Mouse (Mus musculus) liver, embryonic 15.5 days (tissue): Measurements from ENCODE around the gene Nudt1. TPM values are rescaled to one million over a fixed set of nuclear protein-coding genes. Genes with fewer than 3 reads are reported as not detected.
A peak's percentile ranks its signal among the peaks of the same experiment; 100 is the strongest.

Source experiments
- ATAC-seq: fragments of 200-750 bp; cut with Nextera tagmentation; 2 replicates; pipeline ENCODE4 v1.8.0; 2017; ENCODE audit warnings: moderate number of reproducible peaks, mild to moderate bottlenecking, moderate library complexity; ENCODE audit not compliant: insufficient read depth
- H3K27ac ChIP-seq: fragments of 300-500 bp; sonication (generic); replicated peaks from 2 replicates; pipeline ENCODE4 v1.5.1; 2015; ENCODE audit warnings: mild to moderate bottlenecking, inconsistent platforms
- H3K27me3 ChIP-seq: fragments of 300-500 bp; sonication (generic); 2 replicates; pipeline ENCODE4 v1.6.1; 2015; ENCODE audit warnings: mild to moderate bottlenecking, inconsistent platforms
- H3K36me3 ChIP-seq: fragments of 300-500 bp; sonication (generic); replicated peaks from 2 replicates; pipeline ENCODE4 v1.6.1; 2015; ENCODE audit warnings: moderate library complexity, mild to moderate bottlenecking, inconsistent platforms
- H3K4me1 ChIP-seq: fragments of 300-500 bp; sonication (generic); replicated peaks from 2 replicates; pipeline ENCODE4 v1.6.1; 2015; ENCODE audit warnings: inconsistent platforms
- H3K4me2 ChIP-seq: fragments of 300-500 bp; sonication (generic); 2 replicates; pipeline ENCODE4 v1.6.1; 2015; ENCODE audit warnings: moderate library complexity, mild to moderate bottlenecking, inconsistent platforms
- H3K4me3 ChIP-seq: fragments of 300-500 bp; sonication (generic); replicated peaks from 2 replicates; pipeline ENCODE4 v1.5.1; 2015; ENCODE audit warnings: mild to moderate bottlenecking, inconsistent platforms
- H3K9ac ChIP-seq: fragments of 300-500 bp; sonication (generic); 2 replicates; pipeline ENCODE4 v1.6.1; 2015; ENCODE audit warnings: moderate library complexity, mild to moderate bottlenecking, inconsistent platforms
- H3K9me3 ChIP-seq: fragments of 300-500 bp; sonication (generic); replicated peaks from 2 replicates; pipeline ENCODE4 v1.6.1; 2016; ENCODE audit warnings: inconsistent platforms
- WGBS: fragments of 180-500 bp; shearing (Covaris S2); methylation state at CpG from one replicate; pipeline ENCODE4 v1.1.7; 2015; ENCODE audit warnings: mixed read lengths; ENCODE audit not compliant: insufficient replicate concordance; 5-methylcytosine and 5-hydroxymethylcytosine counted together
- polyA plus RNA-seq: library from polyadenylated mRNA; unstranded; fragments of >200 nt; fragmentation: Nextera tagmentation; extraction: Ambion mirVana; gene quantifications from 2 replicates; pipeline ENCODE4 v1.2.1, GENCODE M21; 2015

Gene Nudt1
- 22.1 and 22.8 TPM in 2 replicates for polyA plus RNA-seq

GRCm38 (mm10) chr5:140321042-140321755 lies at the start of gene Nudt1, which contains the start of gene Mad1l1:
Gene Nudt1 (plus strand): TSS chr5:140321656.
Gene Mad1l1 (minus strand): TSS chr5:140321552.
- Histone ChIP-seq H3K9ac (peak within 1 kb of the TSS; percentile 97), H3K9me3 (no peaks in the 10 kb centered on the region), H3K4me3 (peak within 1 kb of the TSS; percentile 91), H3K36me3 (0 out of 2 replicates have a peak, but pooled peaks cover 5% of the 10 kb centered on the region), H3K4me1 (peaks cover 52% of the 10 kb centered on the region), H3K27ac (peak within 1 kb of the TSS; percentile 88), H3K4me2 (peak within 1 kb of the TSS; percentile 85), H3K27me3 (no peaks in the 10 kb centered on the region)
- WGBS, result under 1% methylated on average over 60 of the region's 60 CpGs
- peak; percentile 92 for ATAC-seq

- Histone ChIP-seq H3K36me3 (peaks cover 35% of the 10 kb centered on the region), H3K27ac (no peak overlapping the region), H3K9ac (no peak overlapping the region), H3K4me1 (no peaks in the 10 kb centered on the region), H3K9me3 (no peaks in the 10 kb centered on the region), H3K4me2 (no peak overlapping the region), H3K4me3 (no peak overlapping the region), H3K27me3 (no peaks in the 10 kb centered on the region)
- no peak for ATAC-seq
- 74% methylated on average over 6 of the region's 6 CpGs for WGBS
These were observed 44.7 kb upstream of the Nudt1 start for GRCm38 (mm10) chr5:140276779-140277178.

- Histone ChIP-seq H3K36me3 (peaks cover 35% of the 10 kb centered on the region), H3K9ac (no peak overlapping the region), H3K27me3 (no peaks in the 10 kb centered on the region), H3K4me3 (no peak overlapping the region), H3K27ac (no peak overlapping the region), H3K4me2 (no peak overlapping the region), H3K4me1 (no peaks in the 10 kb centered on the region), H3K9me3 (no peaks in the 10 kb centered on the region)
- no peak for ATAC-seq
- 72% methylated on average over 9 of the region's 9 CpGs for WGBS
These were observed 41.3 kb upstream of the Nudt1 start for GRCm38 (mm10) chr5:140280205-140280604.

- H3K36me3 ChIP-seq, result peaks cover 39% of the 10 kb centered on the region
These were observed 39.1 kb upstream of the Nudt1 start for GRCm38 (mm10) chr5:140282376-140282775.

GRCm38 (mm10) chr5:140282900-140283299 lies 38.6 kb upstream of the Nudt1 start:
- H3K36me3 ChIP-seq, result peaks cover 41% of the 10 kb centered on the region
- 80% methylated on average over 3 of the region's 3 CpGs for WGBS
- H3K27me3 ChIP-seq, result no peaks in the 10 kb centered on the region
- H3K9ac ChIP-seq, result no peak overlapping the region
- no peak for ATAC-seq
- H3K27ac ChIP-seq, result no peak overlapping the region
- no peaks in the 10 kb centered on the region for H3K4me1 ChIP-seq
- no peaks in the 10 kb centered on the region for H3K9me3 ChIP-seq
- H3K4me2 ChIP-seq, result no peak overlapping the region
- no peak overlapping the region for H3K4me3 ChIP-seq

More at GRCm38 (mm10) chr5:140282376-140282775, 39.1 kb upstream of the Nudt1 start:
- H3K9ac ChIP-seq, result no peak overlapping the region
- H3K4me3 ChIP-seq, result no peak overlapping the region
- no peaks in the 10 kb centered on the region for H3K27me3 ChIP-seq
- H3K4me1 ChIP-seq, result no peaks in the 10 kb centered on the region
- no peak overlapping the region for H3K4me2 ChIP-seq
- 75% methylated on average over 8 of the region's 8 CpGs for whole genome bisulfite sequencing
- no peak for ATAC-seq
- H3K27ac ChIP-seq, result no peak overlapping the region
- H3K9me3 ChIP-seq, result no peaks in the 10 kb centered on the region

GRCm38 (mm10) chr5:140284011-140284410 lies 37.4 kb upstream of the Nudt1 start:
- H3K36me3 ChIP-seq, result peaks cover 42% of the 10 kb centered on the region
- ATAC-seq, result no peak
- no peaks in the 10 kb centered on the region for H3K27me3 ChIP-seq
- H3K4me3 ChIP-seq, result no peak overlapping the region
- no peaks in the 10 kb centered on the region for H3K4me1 ChIP-seq
- no peak overlapping the region for H3K4me2 ChIP-seq
- no peak overlapping the region for H3K9ac ChIP-seq
- no peak overlapping the region for H3K27ac ChIP-seq
- no peaks in the 10 kb centered on the region for H3K9me3 ChIP-seq
- 77% methylated on average over 2 of the region's 2 CpGs for WGBS

- H3K4me1 ChIP-seq, result no peaks in the 10 kb centered on the region
- H3K9ac ChIP-seq, result no peak overlapping the region
- no peaks in the 10 kb centered on the region for H3K27me3 ChIP-seq
- H3K9me3 ChIP-seq, result no peaks in the 10 kb centered on the region
- H3K4me2 ChIP-seq, result no peak overlapping the region
- ATAC-seq, result no peak
- WGBS, result 77% methylated on average over 2 of the region's 2 CpGs
- no peak overlapping the region for H3K4me3 ChIP-seq
- H3K36me3 ChIP-seq, result peaks cover 42% of the 10 kb centered on the region
- no peak overlapping the region for H3K27ac ChIP-seq
These were observed 36.7 kb upstream of the Nudt1 start for GRCm38 (mm10) chr5:140284761-140285160.

- Histone ChIP-seq H3K4me2 (no peak overlapping the region), H3K27me3 (no peaks in the 10 kb centered on the region), H3K9ac (no peak overlapping the region), H3K9me3 (no peaks in the 10 kb centered on the region), H3K4me1 (no peaks in the 10 kb centered on the region), H3K4me3 (no peak overlapping the region), H3K36me3 (peaks cover 73% of the 10 kb centered on the region), H3K27ac (no peak overlapping the region)
- no peak for ATAC-seq
- 77% methylated on average over 3 of the region's 3 CpGs for WGBS
These were observed 33.2 kb upstream of the Nudt1 start for GRCm38 (mm10) chr5:140288287-140288686.

GRCm38 (mm10) chr5:140289161-140289560 lies 32.3 kb upstream of the Nudt1 start:
- Histone ChIP-seq H3K4me3 (no peak overlapping the region), H3K4me1 (no peaks in the 10 kb centered on the region), H3K36me3 (peaks cover 77% of the 10 kb centered on the region), H3K9me3 (no peaks in the 10 kb centered on the region), H3K4me2 (no peak overlapping the region), H3K27ac (no peak overlapping the region), H3K27me3 (no peaks in the 10 kb centered on the region), H3K9ac (no peak overlapping the region)
- no peak for ATAC-seq
- 88% methylated on average over 2 of the region's 2 CpGs for WGBS

- no peak for ATAC-seq
- Histone ChIP-seq H3K36me3 (peaks cover 79% of the 10 kb centered on the region), H3K4me3 (no peak overlapping the region), H3K27me3 (no peaks in the 10 kb centered on the region), H3K9me3 (no peaks in the 10 kb centered on the region), H3K4me2 (no peak overlapping the region), H3K9ac (no peak overlapping the region), H3K4me1 (no peaks in the 10 kb centered on the region), H3K27ac (no peak overlapping the region)
- 80% methylated on average over 1 of the region's 1 CpGs for WGBS
These were observed 29.3 kb upstream of the Nudt1 start for GRCm38 (mm10) chr5:140292152-140292551.

- ATAC-seq, result no peak
- Histone ChIP-seq H3K4me2 (no peak overlapping the region), H3K9me3 (no peaks in the 10 kb centered on the region), H3K36me3 (peaks cover 75% of the 10 kb centered on the region), H3K4me3 (no peak overlapping the region), H3K27ac (no peak overlapping the region), H3K27me3 (no peaks in the 10 kb centered on the region), H3K4me1 (no peaks in the 10 kb centered on the region), H3K9ac (no peak overlapping the region)
- 80% methylated on average over 4 of the region's 4 CpGs for WGBS
These were observed 23.2 kb upstream of the Nudt1 start for GRCm38 (mm10) chr5:140298291-140298690.

GRCm38 (mm10) chr5:140306016-140306415 lies 15.4 kb upstream of the Nudt1 start:
- 85% methylated on average over 8 of the region's 8 CpGs for WGBS
- no peak overlapping the region for H3K4me2 ChIP-seq
- no peaks in the 10 kb centered on the region for H3K27me3 ChIP-seq
- H3K4me3 ChIP-seq, result no peak overlapping the region
- no peak overlapping the region for H3K9ac ChIP-seq
- no peak for ATAC-seq
- no peaks in the 10 kb centered on the region for H3K4me1 ChIP-seq
- H3K27ac ChIP-seq, result no peak overlapping the region
- H3K36me3 ChIP-seq, result peaks cover 94% of the 10 kb centered on the region
- H3K9me3 ChIP-seq, result no peaks in the 10 kb centered on the region
